In genomic region chr17:86982497-86982896, GRCm38 (mm10) we compare ENCODE assay signal across 18 mouse cellular contexts. TPM values are rescaled to one million over a fixed set of nuclear protein-coding genes. Genes with fewer than 3 reads are reported as not detected.
DNase-seq lines count a peak whose midpoint lies in the region; ATAC-seq lines count a peak whose summit lies in the region.
"Had no signal": no experiment of that assay in that cellular context is flagged by ENCODE, and none has a peak within 500 bp of the region (broad histone marks: within the 10 kb centered on the region; RNA-seq: fewer than 3 reads in every experiment).

No protein-coding gene starts in this region.

- 0 out of 2 replicates have a peak, but pooled peaks have one; percentile 12 for ATAC-seq in kidney, embryonic 15.5 days (replicated peaks; ENCODE audit: low FRiP score)
- ATAC-seq in midbrain, embryonic 15.5 days (replicated peaks): no peak

- H3K36me3 ChIP-seq in kidney, embryonic 15.5 days: peaks cover 43% of the 10 kb centered on the region
- H3K36me3 ChIP-seq in midbrain, embryonic 15.5 days (replicated peaks): no peaks in the 10 kb centered on the region

- peaks cover 31% of the 10 kb centered on the region for H3K4me1 ChIP-seq in kidney, embryonic 15.5 days
- peaks cover 12% of the 10 kb centered on the region for H3K4me1 ChIP-seq in midbrain, embryonic 15.5 days

- no peak overlapping the region for H3K27ac ChIP-seq in kidney, embryonic 15.5 days
- no peak overlapping the region for H3K27ac ChIP-seq in midbrain, embryonic 15.5 days
- H3K27ac ChIP-seq: hindbrain, embryonic 10.5 days; limb, embryonic 10.5 days; midbrain, embryonic 10.5 days had no signal

- no peaks in the 10 kb centered on the region for H3K9me3 ChIP-seq in kidney, embryonic 15.5 days (replicated peaks)
- H3K9me3 ChIP-seq in midbrain, embryonic 15.5 days: no peaks in the 10 kb centered on the region
- H3K9me3 ChIP-seq: hindbrain, embryonic 10.5 days; limb, embryonic 10.5 days; midbrain, embryonic 10.5 days had no signal

- peak; percentile 49 to 52 for DNase-seq in heart, adult 18-20 months
- no peak for DNase-seq in heart, adult 8-10 months (ENCODE audit: low spot score)
- DNase-seq in urinary bladder, postnatal 14 days (ENCODE audit: low spot score): peak; percentile 63
- no peak for DNase-seq in urinary bladder, adult 2 months (ENCODE audit: low spot score)
- peak; percentile 9 for DNase-seq in yolk sac, embryonic 10.5 days (ENCODE audit: low spot score)
- no peak for DNase-seq in frontal cortex, adult 2 months (ENCODE audit: extremely low spot score in 1 of 2, low spot score in 1 of 2)
- DNase-seq: B cell, adult 2 months; lung, embryonic 14.5 days; right cerebral cortex, adult 18-20 months; thymus, postnatal 4 days had no signal

- H3K9ac ChIP-seq in kidney, embryonic 15.5 days: no peak overlapping the region
- no peak overlapping the region for H3K9ac ChIP-seq in midbrain, embryonic 15.5 days
- H3K9ac ChIP-seq: lung, embryonic 14.5 days had no signal

- H3K27me3 ChIP-seq in kidney, embryonic 15.5 days: no peaks in the 10 kb centered on the region
- H3K27me3 ChIP-seq in midbrain, embryonic 15.5 days (replicated peaks): no peaks in the 10 kb centered on the region

- H3K4me2 ChIP-seq in kidney, embryonic 15.5 days: no peak overlapping the region
- no peak overlapping the region for H3K4me2 ChIP-seq in midbrain, embryonic 15.5 days
- H3K4me2 ChIP-seq: lung, embryonic 14.5 days had no signal

- 55% methylated on average over 9 of the region's 9 CpGs for WGBS in kidney, embryonic 15.5 days
- 70% methylated on average over 9 of the region's 9 CpGs for WGBS in midbrain, embryonic 15.5 days

- H3K4me3 ChIP-seq in kidney, embryonic 15.5 days (replicated peaks): no peak overlapping the region
- no peak overlapping the region for H3K4me3 ChIP-seq in midbrain, embryonic 15.5 days
- H3K4me3 ChIP-seq: hindbrain, embryonic 10.5 days; limb, embryonic 10.5 days; midbrain, embryonic 10.5 days had no signal

RNA-seq across cellular contexts. Expression of gene Rhoq, which starts 19.6 kb away (rescaled TPM):
- 100 to 1,000 TPM; 116 to 125 TPM for total RNA-seq in heart, adult 18-20 months (2021)
- 100 to 1,000 TPM; 120 to 141 (median 127) TPM for total RNA-seq in heart, adult 8-10 months (2022)
- polyA plus RNA-seq in urinary bladder, adult 2 months (2012; rRNA removed): 43.4 and 52.5 TPM in 2 replicates
- polyA plus RNA-seq in kidney, embryonic 15.5 days (2015; fragmentation: Nextera tagmentation; extraction: Ambion mirVana): 16.3 and 16.9 TPM in 2 replicates
- 31.9 and 33.3 TPM in 2 replicates for polyA plus RNA-seq in frontal cortex, adult 2 months (2012; rRNA removed)
- 5.6 and 7.0 TPM in 2 replicates for polyA plus RNA-seq in midbrain, embryonic 15.5 days (2015; fragmentation: Nextera tagmentation; extraction: Ambion mirVana)

RNA-seq across cellular contexts. Expression of gene Atp6v1e2, which starts 34.8 kb away (rescaled TPM):
- not detected for total RNA-seq in heart, adult 18-20 months (2021)
- total RNA-seq in heart, adult 8-10 months (2022): not detected
- not detected in 2 replicates for polyA plus RNA-seq in urinary bladder, adult 2 months (2012; rRNA removed)
- polyA plus RNA-seq in kidney, embryonic 15.5 days (2015; fragmentation: Nextera tagmentation; extraction: Ambion mirVana): not detected in 2 replicates
- polyA plus RNA-seq in frontal cortex, adult 2 months (2012; rRNA removed): 0.18 TPM in 1 of 2 replicates, not detected in the other
- not detected in 2 replicates for polyA plus RNA-seq in midbrain, embryonic 15.5 days (2015; fragmentation: Nextera tagmentation; extraction: Ambion mirVana)
- total RNA-seq: common myeloid progenitor, adult 5-6 weeks; layer of hippocampus, adult 18-20 months had no signal
- polyA plus RNA-seq: hindbrain, embryonic 10.5 days; limb, embryonic 10.5 days; lung, embryonic 14.5 days; midbrain, embryonic 10.5 days; neural tube, embryonic 11.5 days had no signal

RNA-seq across cellular contexts. Expression of gene Pigf, which starts 42.7 kb away (rescaled TPM):
- 1 to 10 TPM; 3.8 to 4.8 TPM for total RNA-seq in heart, adult 18-20 months (2021)
- 1 to 10 TPM; 2.0 to 4.1 (median 3.5) TPM for total RNA-seq in heart, adult 8-10 months (2022)
- polyA plus RNA-seq in urinary bladder, adult 2 months (2012; rRNA removed): 25.2 and 36.2 TPM in 2 replicates
- 39.2 and 46.7 TPM in 2 replicates for polyA plus RNA-seq in kidney, embryonic 15.5 days (2015; fragmentation: Nextera tagmentation; extraction: Ambion mirVana)
- 18.6 and 18.9 TPM in 2 replicates for polyA plus RNA-seq in frontal cortex, adult 2 months (2012; rRNA removed)
- 28.1 and 29.0 TPM in 2 replicates for polyA plus RNA-seq in midbrain, embryonic 15.5 days (2015; fragmentation: Nextera tagmentation; extraction: Ambion mirVana)

RNA-seq across cellular contexts. Expression of gene Cript, which starts 42.9 kb away (rescaled TPM):
- 10 to 100 TPM; 43.4 to 46.2 TPM for total RNA-seq in heart, adult 18-20 months (2021)
- 10 to 100 TPM; 44.4 to 56.4 (median 47.0) TPM for total RNA-seq in heart, adult 8-10 months (2022)
- 63.6 and 68.5 TPM in 2 replicates for polyA plus RNA-seq in urinary bladder, adult 2 months (2012; rRNA removed)
- polyA plus RNA-seq in kidney, embryonic 15.5 days (2015; fragmentation: Nextera tagmentation; extraction: Ambion mirVana): 136 and 147 TPM in 2 replicates
- 83.0 and 84.3 TPM in 2 replicates for polyA plus RNA-seq in frontal cortex, adult 2 months (2012; rRNA removed)
- polyA plus RNA-seq in midbrain, embryonic 15.5 days (2015; fragmentation: Nextera tagmentation; extraction: Ambion mirVana): 194 and 211 TPM in 2 replicates

Comparison
In these comparisons a context has a peak if more than half of its experiments do, and no peak if none do; other contexts are left out.
1. DNase-seq: peak in heart, adult 18-20 months (2 of 2), urinary bladder, postnatal 14 days (single experiment) and yolk sac, embryonic 10.5 days (single experiment); none in heart, adult 8-10 months (single experiment), urinary bladder, adult 2 months (single experiment) and frontal cortex, adult 2 months (0 of 2).